Mouse (Mus musculus) kidney, postnatal 36 days (tissue): Measurements from ENCODE around the gene Olfr420.

Source experiments
- DNase-seq, 2 experiments: peaks; one replicate each; pipeline ENCODE4 v3.0.0; 2021 to 2022; ENCODE audit warnings: mixed read lengths in 2 of 2

Gene Olfr420

DNA sequence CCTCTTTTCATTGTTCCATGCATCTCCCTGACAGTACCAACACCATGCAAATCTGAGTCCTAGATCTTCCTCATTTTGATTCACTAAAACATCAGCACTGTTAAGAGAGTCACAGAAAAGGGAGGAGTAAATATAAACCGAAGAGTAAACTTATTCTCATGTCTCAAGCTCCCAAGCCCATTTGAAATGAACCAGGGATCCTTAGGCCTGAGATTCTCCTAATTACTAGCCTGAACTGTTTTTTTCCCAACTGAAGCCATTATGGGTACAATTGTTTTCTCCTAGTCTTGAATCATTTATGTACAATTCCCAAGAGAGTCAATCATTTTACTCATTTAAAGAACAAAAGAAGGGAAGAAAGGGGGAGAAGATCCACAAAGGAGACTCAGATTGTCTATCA lies at the start of gene Olfr420:
TSS of gene Olfr420 (plus strand) at position 301 of the 400 bp plus-strand sequence.
- no peak for DNase-seq

DNA sequence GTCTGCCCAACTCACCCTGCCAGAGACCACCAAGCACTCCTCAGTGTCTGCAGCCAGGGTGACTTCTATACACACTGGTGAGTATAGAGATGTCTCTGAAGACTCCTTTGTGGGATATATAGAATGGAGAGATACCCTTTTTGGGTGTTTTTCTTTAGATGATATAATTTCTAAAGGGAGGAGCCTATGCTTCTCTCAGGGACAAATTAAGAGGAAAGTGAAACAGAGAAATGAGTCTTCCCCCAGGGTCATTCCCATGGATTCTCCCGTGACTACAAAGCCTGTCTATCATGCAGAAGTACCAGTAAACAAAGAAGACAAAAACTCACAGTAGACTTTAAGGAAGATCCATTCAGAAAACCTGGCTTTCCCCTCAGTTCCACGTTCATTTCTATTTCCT lies 34.4 kb upstream of the Olfr420 start, which contains the start of gene Olfr231:
TSS of gene Olfr231 (minus strand) at position 101 of the 400 bp plus-strand sequence.
- no peak for DNase-seq

- DNase-seq = no peak
Measured at GRCm38 (mm10) chr1:174131217-174131616, 24.2 kb upstream of the Olfr420 start, which contains the start of gene Olfr424. Gene Olfr424, plus strand, starts transcription at chr1:174131517.

DNA sequence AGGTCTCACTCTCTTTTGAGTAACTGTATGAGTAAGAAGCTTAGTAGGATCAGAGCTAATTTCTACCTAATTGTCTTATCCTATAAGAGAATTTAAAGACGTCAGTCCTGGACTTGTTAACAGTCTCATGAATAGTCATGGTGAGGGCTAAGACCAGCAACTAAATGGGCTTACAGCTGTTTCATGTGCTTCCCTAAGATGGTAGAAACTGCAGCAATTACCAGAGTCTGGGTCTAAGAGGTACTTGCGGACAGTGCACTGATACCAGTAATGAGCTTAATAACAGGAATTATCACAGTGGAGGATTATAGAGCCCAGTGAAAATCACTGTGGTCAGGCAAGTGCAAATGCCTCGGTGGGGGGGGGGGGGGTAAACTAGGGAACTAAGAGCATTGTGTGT lies 23.4 kb upstream of the Olfr420 start:
- DNase-seq = no peak

- no peak for DNase-seq
Measured at GRCm38 (mm10) chr1:174141384-174141783, 14.0 kb upstream of the Olfr420 start.

DNA sequence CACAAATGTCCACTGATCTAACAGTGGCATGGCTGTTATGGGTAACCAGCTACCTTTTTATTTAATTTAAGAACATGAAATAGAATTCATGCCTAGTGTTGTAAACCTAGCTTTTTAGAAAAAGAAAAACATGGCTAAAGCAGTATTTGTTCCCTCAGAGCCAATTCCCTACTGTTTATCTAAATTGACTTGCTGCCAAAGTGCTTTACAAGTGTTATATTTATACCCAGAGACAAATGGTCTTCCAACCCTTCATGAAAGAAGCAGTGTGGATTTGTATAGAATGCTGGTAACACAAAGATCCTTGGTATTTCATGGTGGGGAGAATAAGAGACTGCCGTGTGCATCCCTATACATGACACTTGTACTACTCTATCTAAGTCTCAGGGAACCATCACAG lies 8.7 kb upstream of the Olfr420 start:
- DNase-seq = no peak

- DNase-seq = no peak
Measured at GRCm38 (mm10) chr1:174149289-174149688, 6.1 kb upstream of the Olfr420 start.

DNA sequence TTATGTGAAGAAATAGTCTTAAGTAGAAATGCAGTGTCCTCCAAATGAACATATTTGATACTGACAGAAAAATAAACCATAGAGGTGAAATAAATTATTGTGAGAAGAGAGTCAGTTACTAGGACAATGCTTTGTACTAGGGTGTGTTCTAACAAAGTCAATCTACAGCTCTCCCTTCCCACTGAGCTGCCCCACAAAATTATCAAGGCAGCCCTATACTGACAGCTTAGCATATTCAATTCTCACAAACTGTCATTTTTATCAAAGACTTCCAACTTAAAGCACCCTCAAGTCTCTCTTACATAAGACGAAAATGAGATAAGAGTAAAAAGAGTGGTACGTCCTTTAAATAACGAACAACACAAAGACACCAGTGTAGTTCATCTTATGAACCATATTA lies 2.2 kb downstream of the Olfr420 start:
- no peak for DNase-seq

DNA sequence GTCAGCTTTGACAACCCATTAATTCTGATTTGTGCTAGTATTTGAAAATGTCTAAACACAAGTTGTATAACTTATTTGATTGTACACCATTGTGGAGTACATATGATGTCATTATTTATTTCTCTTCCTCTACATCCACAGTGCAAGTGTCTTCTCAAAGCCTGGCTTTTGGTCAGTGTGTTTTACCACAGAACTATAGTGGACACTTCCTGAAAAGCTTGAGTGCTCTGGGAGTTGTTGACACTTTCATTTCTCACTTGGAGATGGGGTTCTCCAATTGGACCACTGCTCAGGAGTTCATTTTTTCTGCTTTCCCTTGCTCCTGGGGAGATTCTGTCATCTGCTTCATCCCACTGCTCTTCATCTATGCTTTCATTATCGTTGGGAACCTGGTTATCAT lies 3.1 kb downstream of the Olfr420 start:
- no peak for DNase-seq

GRCm38 (mm10) chr1:174159095-174159494 lies 3.7 kb downstream of the Olfr420 start:
- no peak for DNase-seq

DNA sequence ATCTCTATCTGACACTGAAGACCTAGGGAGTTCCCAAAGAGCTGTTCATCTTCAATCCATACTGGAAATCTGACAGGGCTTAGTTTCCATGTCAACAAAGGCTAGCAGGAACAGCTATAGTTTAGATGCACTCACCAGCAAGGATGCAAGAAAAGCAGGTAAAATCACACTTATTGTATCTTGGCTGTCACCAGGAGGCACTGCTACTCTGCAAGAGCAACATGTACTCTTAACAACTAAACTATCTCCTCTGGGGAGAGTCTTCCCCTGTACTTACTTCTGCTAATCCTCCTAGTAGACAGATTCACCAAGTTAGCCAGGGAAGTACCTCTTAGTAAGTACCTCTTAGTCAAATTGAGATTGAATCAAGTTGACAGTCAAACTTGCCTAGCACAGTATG lies 13.6 kb downstream of the Olfr420 start:
- peak in 1 of 2 experiments; percentile 2 for DNase-seq

GRCm38 (mm10) chr1:174170706-174171501 lies 15.5 kb downstream of the Olfr420 start:
- no peak for DNase-seq

DNA sequence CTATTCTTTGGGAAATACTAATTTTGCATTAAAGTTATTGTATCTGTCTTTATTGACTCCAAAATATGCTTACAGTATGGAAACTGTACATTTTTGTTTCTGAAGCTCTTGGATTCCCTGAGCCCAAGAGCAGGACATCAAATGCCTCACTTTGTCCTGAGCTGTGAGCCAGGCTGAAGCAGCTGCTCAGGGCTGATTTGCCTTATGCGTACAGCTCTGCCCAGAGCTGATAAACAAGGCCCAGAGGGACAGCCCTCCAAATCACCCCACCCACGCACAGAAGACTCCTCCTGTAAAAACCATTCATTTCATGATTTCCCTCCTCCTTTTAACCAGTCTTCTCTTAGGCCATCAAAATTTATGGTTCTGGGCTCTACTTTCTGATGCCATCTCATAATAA lies 16.1 kb downstream of the Olfr420 start:
- no peak for DNase-seq

- no peak for DNase-seq
Measured at GRCm38 (mm10) chr1:174172605-174173004, 17.2 kb downstream of the Olfr420 start, which contains the start of gene Spta1. Gene Spta1, plus strand, starts transcription at chr1:174172776.

DNA sequence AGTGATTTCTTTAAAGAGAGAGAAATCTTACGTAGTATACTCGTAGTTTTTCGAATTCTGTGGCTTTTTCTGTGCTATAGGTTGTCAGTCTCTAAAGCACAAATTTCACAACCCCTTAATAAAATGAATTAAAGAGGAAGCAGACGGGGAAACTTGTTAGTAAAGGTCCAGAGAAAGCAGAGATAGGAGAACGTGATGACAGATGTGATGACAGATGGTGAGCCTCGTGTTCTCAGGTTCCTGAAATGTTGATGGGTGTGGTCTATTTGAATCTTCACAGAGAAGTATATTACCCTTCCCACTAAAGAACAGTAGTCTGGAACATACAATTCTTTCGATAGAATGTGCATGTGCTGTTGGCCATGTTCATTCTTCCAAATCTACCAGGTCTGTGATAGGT lies 49.3 kb downstream of the Olfr420 start:
- DNase-seq = no peak
